Mouse (Mus musculus) gonadal fat pad, adult 2 months (tissue): ENCODE data around the gene Clybl. TPM values are rescaled to one million over a fixed set of nuclear protein-coding genes. Genes with fewer than 3 reads are reported as not detected.

Experiments used
- DNase-seq: peaks from one replicate; pipeline ENCODE4 v3.0.0-alpha.2; 2012; ENCODE audit warnings: low read depth
- polyA plus RNA-seq: library from polyadenylated mRNA; depleted of rRNA; stranded (reverse); fragments of >200 nt; gene quantifications from 2 replicates; pipeline ENCODE4 v1.2.3, GENCODE M21; 2012

Clybl gene
- polyA plus RNA-seq, 1 experiment = 38.8 TPM

- DNase-seq = no peak
Observed at GRCm38 (mm10) chr14:122300261-122300660, 118.8 kb downstream of the Clybl start.

- DNase-seq = no peak
Observed at GRCm38 (mm10) chr14:122303821-122304220, 122.3 kb downstream of the Clybl start.

GRCm38 (mm10) chr14:122305132-122305531 lies 123.6 kb downstream of the Clybl start:
- DNase-seq = no peak

GRCm38 (mm10) chr14:122312415-122312814 lies 130.9 kb downstream of the Clybl start:
- no peak for DNase-seq

GRCm38 (mm10) chr14:122313328-122313727 lies 131.8 kb downstream of the Clybl start:
- no peak for DNase-seq

GRCm38 (mm10) chr14:122315743-122316142 lies 134.2 kb downstream of the Clybl start:
- DNase-seq = no peak

- no peak for DNase-seq
Observed at GRCm38 (mm10) chr14:122322136-122322535, 140.6 kb downstream of the Clybl start.

- no peak for DNase-seq
Observed at GRCm38 (mm10) chr14:122323838-122324458, 142.4 kb downstream of the Clybl start.

GRCm38 (mm10) chr14:122330136-122330535 lies 148.6 kb downstream of the Clybl start:
- DNase-seq = no peak

GRCm38 (mm10) chr14:122330716-122331115 lies 149.2 kb downstream of the Clybl start:
- no peak for DNase-seq

GRCm38 (mm10) chr14:122331635-122332460 lies 150.3 kb downstream of the Clybl start:
- no peak for DNase-seq

GRCm38 (mm10) chr14:122336957-122337356 lies 155.5 kb downstream of the Clybl start:
- DNase-seq = no peak

GRCm38 (mm10) chr14:122338784-122339183 lies 157.3 kb downstream of the Clybl start:
- DNase-seq = no peak

- DNase-seq = no peak
Observed at GRCm38 (mm10) chr14:122340141-122340540, 158.6 kb downstream of the Clybl start.

- DNase-seq = no peak
Observed at GRCm38 (mm10) chr14:122341591-122342360, 160.3 kb downstream of the Clybl start.

- no peak for DNase-seq
Observed at GRCm38 (mm10) chr14:122344272-122345224, 163.0 kb downstream of the Clybl start.

- no peak for DNase-seq
Observed at GRCm38 (mm10) chr14:122348069-122348468, 166.6 kb downstream of the Clybl start.

GRCm38 (mm10) chr14:122349326-122349725 lies 167.8 kb downstream of the Clybl start:
- no peak for DNase-seq

- no peak for DNase-seq
Observed at GRCm38 (mm10) chr14:122349761-122350160, 168.3 kb downstream of the Clybl start.

GRCm38 (mm10) chr14:122350766-122351165 lies 169.3 kb downstream of the Clybl start:
- DNase-seq = no peak

GRCm38 (mm10) chr14:122357316-122357715 lies 175.8 kb downstream of the Clybl start:
- no peak for DNase-seq
